Mouse (Mus musculus) adrenal gland, adult 2 months (tissue): ENCODE measurements around the gene Rbm12. TPM values are rescaled to one million over a fixed set of nuclear protein-coding genes. Genes with fewer than 3 reads are reported as not detected.

ENCODE experiments used
- DNase-seq: peaks from one replicate; pipeline ENCODE4 v3.0.0; 2021
- polyA plus RNA-seq: library from polyadenylated mRNA; depleted of rRNA; stranded (reverse); fragments of >200 nt; gene quantifications from 2 replicates; pipeline ENCODE4 v1.2.3, GENCODE M21; 2012; rRNA removed
- total RNA-seq, 2 experiments: library from RNA; stranded (reverse); gene quantifications; 2 replicates each; pipeline ENCODE4 v1.2.3; 2021

Rbm12 gene
- total and polyA plus RNA-seq, 3 experiments: 4.8 to 28.1 (median 16.6) TPM

DNA sequence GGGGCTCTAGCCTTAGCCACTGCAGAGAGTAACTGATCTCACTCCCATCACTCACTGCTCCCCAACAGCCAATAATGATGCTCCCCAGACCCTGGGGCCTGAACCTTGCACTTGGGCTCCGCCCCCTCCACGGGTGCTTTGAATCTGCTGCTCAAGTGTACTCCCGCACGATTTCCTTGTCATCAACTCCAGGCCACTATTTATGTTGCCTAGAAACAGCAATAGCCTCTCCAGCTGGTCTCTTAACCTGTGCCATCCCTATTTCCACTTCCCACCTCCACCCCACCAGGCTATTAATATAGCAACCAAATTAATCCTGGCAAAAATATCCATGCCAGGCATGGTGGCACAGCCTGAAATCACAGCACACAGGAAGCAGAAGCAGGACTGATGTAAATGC, 32.1 kb downstream of the Rbm12 start:
- DNase-seq: no peak

DNA sequence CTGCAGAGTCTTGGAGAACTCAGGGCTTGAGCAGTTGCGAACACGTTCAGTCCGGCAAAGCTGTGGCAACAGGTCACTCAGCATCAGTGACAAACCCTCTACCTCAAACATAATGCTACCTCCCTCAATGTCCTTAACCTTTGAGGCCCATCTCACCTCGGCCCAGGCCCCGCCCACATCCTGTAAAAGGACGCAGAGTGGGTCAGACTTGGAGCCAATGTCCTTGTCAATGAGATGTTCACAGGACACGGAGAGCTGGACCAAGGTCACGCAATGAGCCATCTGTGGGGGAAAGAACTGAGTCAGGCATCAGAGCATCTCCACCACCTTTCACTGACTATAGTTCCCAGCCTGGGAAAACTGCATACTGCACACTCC, 32.6 kb downstream of the Rbm12 start:
- DNase-seq: peak; percentile 78

GRCm38 (mm10) chr2:156078421-156079182, 33.2 kb downstream of the Rbm12 start:
- DNase-seq: no peak

GRCm38 (mm10) chr2:156077461-156077860, 34.3 kb downstream of the Rbm12 start:
- DNase-seq: no peak

- no peak for DNase-seq
Measured at GRCm38 (mm10) chr2:156073725-156074124, 38.1 kb downstream of the Rbm12 start.

GRCm38 (mm10) chr2:156071236-156071635, 40.5 kb downstream of the Rbm12 start:
- DNase-seq: no peak

GRCm38 (mm10) chr2:156067916-156068315, 43.9 kb downstream of the Rbm12 start:
- no peak for DNase-seq

- DNase-seq: peak; percentile 18
Measured at GRCm38 (mm10) chr2:156066126-156066525, 45.7 kb downstream of the Rbm12 start.

- DNase-seq: peak; percentile 91
Measured at GRCm38 (mm10) chr2:156065099-156066041, 46.4 kb downstream of the Rbm12 start, which contains the start of gene Spag4. Spag4 (plus strand) TSS chr2:156065175.

- DNase-seq: no peak
Measured at GRCm38 (mm10) chr2:156052816-156053215, 59.0 kb downstream of the Rbm12 start, which contains the start of gene Fer1l4. Fer1l4 (minus strand) TSS chr2:156052947.

DNA sequence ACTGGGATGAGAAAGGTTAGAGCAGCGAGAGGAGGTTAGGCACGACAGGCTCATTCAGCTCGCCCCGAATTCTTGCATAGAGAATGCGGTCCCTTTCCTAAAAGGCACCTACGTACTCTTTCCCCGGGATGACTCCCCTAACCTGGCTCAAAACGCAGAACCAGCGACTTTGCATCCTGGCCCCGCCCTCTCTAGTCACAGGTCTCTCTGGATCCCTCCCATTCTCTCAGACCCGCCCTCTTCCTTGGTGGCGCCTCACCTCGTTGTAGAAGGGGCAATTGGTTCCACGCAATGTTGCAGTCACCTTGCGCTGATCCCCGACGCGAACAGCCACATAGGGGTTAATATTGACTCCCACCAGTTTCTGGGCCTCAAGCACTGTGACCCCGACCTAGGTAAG, 63.8 kb downstream of the Rbm12 start:
- DNase-seq: no peak

DNA sequence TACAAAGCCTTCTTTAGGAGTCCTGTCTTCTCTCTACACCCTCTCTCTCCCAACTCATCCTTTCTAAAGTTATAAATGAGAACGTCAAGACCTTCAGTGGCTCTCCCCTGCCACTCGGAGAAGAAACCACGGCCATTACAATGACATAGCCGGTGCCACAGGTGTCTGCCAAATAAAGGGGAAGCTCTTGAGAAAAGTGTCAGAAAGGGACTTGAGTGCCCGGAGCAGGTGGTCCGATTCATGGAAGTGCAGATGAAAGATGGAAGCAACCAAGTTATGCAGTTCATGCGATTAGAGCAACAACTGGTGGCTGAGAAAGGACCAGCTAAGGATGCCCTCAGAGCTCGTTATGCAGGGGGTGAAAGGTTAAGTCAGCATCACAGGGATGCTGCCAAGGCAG, 68.9 kb downstream of the Rbm12 start:
- DNase-seq: no peak

Other genes with a start within 250 kb of the Rbm12 start
- 100 to 1,000 TPM; 103 to 138 TPM for gene Uqcc1, start 181.7 kb downstream of the Rbm12 start, total RNA-seq
- 20.3 and 25.0 TPM in 2 replicates for gene Uqcc1, start 181.7 kb downstream of the Rbm12 start, polyA plus RNA-seq
- not detected for gene Gm15557, start 171.2 kb downstream of the Rbm12 start, total RNA-seq
- not detected in 2 replicates for gene Gm15557, start 171.2 kb downstream of the Rbm12 start, polyA plus RNA-seq
- 1 to 10 TPM in 1 of 2 experiments, under 1 TPM in 1; 0.14 to 1.7 TPM for gene Gdf5, start 166.6 kb downstream of the Rbm12 start, total RNA-seq
- gene Gdf5, start 166.6 kb downstream of the Rbm12 start, polyA plus RNA-seq: 0.31 and 0.39 TPM in 2 replicates
- gene Cep250, start 155.5 kb downstream of the Rbm12 start, total RNA-seq: 10 to 100 TPM in 1 of 2 experiments, 1 to 10 TPM in 1; 6.1 to 11.9 TPM
- 5.2 and 9.4 TPM in 2 replicates for gene Cep250, start 155.5 kb downstream of the Rbm12 start, polyA plus RNA-seq
- 1 to 10 TPM; 2.7 to 2.8 TPM for gene 6430550D23Rik, start 104.0 kb downstream of the Rbm12 start, total RNA-seq
- 1.9 and 2.6 TPM in 2 replicates for gene 6430550D23Rik, start 104.0 kb downstream of the Rbm12 start, polyA plus RNA-seq
- gene Ergic3, start 103.9 kb downstream of the Rbm12 start, total RNA-seq: 100 to 1,000 TPM; 237 to 261 TPM
- gene Ergic3, start 103.9 kb downstream of the Rbm12 start, polyA plus RNA-seq: 260 and 283 TPM in 2 replicates
- gene Fer1l4, start 59.0 kb downstream of the Rbm12 start, total RNA-seq: not detected
- not detected in 2 replicates for gene Fer1l4, start 59.0 kb downstream of the Rbm12 start, polyA plus RNA-seq
- gene Spag4, start 46.8 kb downstream of the Rbm12 start, total RNA-seq: 1 to 10 TPM; 3.7 to 4.9 TPM
- 2.3 and 3.8 TPM in 2 replicates for gene Spag4, start 46.8 kb downstream of the Rbm12 start, polyA plus RNA-seq
- gene Cpne1, start within 50 bp of the Rbm12 start, total RNA-seq: 10 to 100 TPM; 48.8 to 53.9 TPM
- 87.7 and 97.8 TPM in 2 replicates for gene Cpne1, start within 50 bp of the Rbm12 start, polyA plus RNA-seq
- gene Gm28036, start 15.1 kb upstream of the Rbm12 start, total RNA-seq: 10 to 100 TPM; 14.6 to 21.1 TPM
- gene Gm28036, start 15.1 kb upstream of the Rbm12 start, polyA plus RNA-seq: 2.3 and 3.4 TPM in 2 replicates
- gene Romo1, start 32.1 kb upstream of the Rbm12 start, total RNA-seq: 100 to 1,000 TPM; 233 to 376 TPM
- gene Romo1, start 32.1 kb upstream of the Rbm12 start, polyA plus RNA-seq: 407 and 417 TPM in 2 replicates
- 10 to 100 TPM; 76.7 to 90.3 TPM for gene Nfs1, start 32.2 kb upstream of the Rbm12 start, total RNA-seq
- 123 and 134 TPM in 2 replicates for gene Nfs1, start 32.2 kb upstream of the Rbm12 start, polyA plus RNA-seq
- 100 to 1,000 TPM; 269 to 386 TPM for gene Rbm39, start 68.3 kb upstream of the Rbm12 start, total RNA-seq
- gene Rbm39, start 68.3 kb upstream of the Rbm12 start, polyA plus RNA-seq: 89.7 and 94.8 TPM in 2 replicates
- gene Phf20, start 84.5 kb upstream of the Rbm12 start, total RNA-seq: 10 to 100 TPM; 37.8 to 44.5 TPM
- 18.1 and 18.8 TPM in 2 replicates for gene Phf20, start 84.5 kb upstream of the Rbm12 start, polyA plus RNA-seq
- 1 to 10 TPM; 1.7 to 2.2 TPM for gene Cnbd2, start 200.3 kb upstream of the Rbm12 start, total RNA-seq
- gene Cnbd2, start 200.3 kb upstream of the Rbm12 start, polyA plus RNA-seq: 0.59 and 0.65 TPM in 2 replicates
- 100 to 1,000 TPM; 106 to 129 TPM for gene Scand1, start 200.7 kb upstream of the Rbm12 start, total RNA-seq
- 580 and 627 TPM in 2 replicates for gene Scand1, start 200.7 kb upstream of the Rbm12 start, polyA plus RNA-seq